Mouse (Mus musculus) bone marrow, adult 2 months (tissue): ENCODE measurements at regions not wholly inside any gene's neighbourhood (a gene's known extent, or its start where the extent isn't known, plus 50 kb on each side); places are given as distances from the start of the nearest gene placed in this dataset.
A peak's percentile ranks its signal among the peaks of the same experiment; 100 is the strongest.

Source experiments
- H3K27ac ChIP-seq: fragments of 200-500 bp; 2 replicates; pipeline ENCODE4 v1.5.1; 2012; ENCODE audit warnings: low read depth, mild to moderate bottlenecking, control low read depth, inconsistent platforms, low read length; ENCODE audit not compliant: control insufficient read depth, poor library complexity, insufficient read depth
- H3K4me1 ChIP-seq: fragments of 200-500 bp; 2 replicates; pipeline ENCODE4 v1.6.1; 2011; ENCODE audit warnings: low read length; ENCODE audit not compliant: control insufficient read depth, insufficient read depth
- H3K4me3 ChIP-seq: fragments of 200-500 bp; replicated peaks from 2 replicates; pipeline ENCODE3; 2011; ENCODE audit warnings: mild to moderate bottlenecking, low read depth, low read length, control low read depth; ENCODE audit not compliant: control insufficient read depth
- CTCF ChIP-seq: fragments of 200-500 bp; IDR thresholded peaks from 2 replicates; pipeline ENCODE4 v1.5.1; 2011; ENCODE audit warnings: low read length, control low read depth; ENCODE audit not compliant: control insufficient read depth, insufficient read depth
- POLR2A ChIP-seq: fragments of 200-500 bp; IDR thresholded peaks from 2 replicates; pipeline ENCODE4 v1.6.1; 2011; ENCODE audit warnings: low read depth, mild to moderate bottlenecking, control low read depth, low read length, borderline replicate concordance; ENCODE audit not compliant: control insufficient read depth
- WGBS: fragments of 180-500 bp; shearing (Covaris S2); methylation state at CpG from one replicate; pipeline ENCODE4 v1.1.7; 2018; 5-methylcytosine and 5-hydroxymethylcytosine counted together

DNA sequence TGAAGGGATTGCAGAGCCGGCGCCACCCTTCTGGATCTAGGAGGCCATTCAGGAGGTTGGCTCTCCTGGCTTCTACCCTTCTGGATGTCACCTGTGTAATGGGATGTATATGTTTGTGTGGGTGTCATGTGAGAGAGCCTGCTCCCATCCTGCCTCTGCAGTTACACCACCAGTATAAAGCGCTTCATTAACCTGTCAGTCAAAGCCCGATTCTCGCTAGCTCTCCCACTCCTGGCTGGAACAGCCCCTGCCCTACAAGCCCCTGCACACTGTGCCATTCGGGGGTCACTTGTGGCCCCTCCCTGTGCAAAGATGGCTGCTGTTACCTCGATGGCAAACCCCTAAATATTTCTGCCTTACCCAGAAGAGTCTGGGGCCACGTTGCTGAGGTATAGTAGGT is 78.5 kb upstream of the Pax2 start:
- Histone ChIP-seq H3K27ac (no peak overlapping the region), H3K4me1 (no peaks in the 10 kb centered on the region), H3K4me3 (no peak overlapping the region)
- WGBS: 54% methylated on average over 8 of the region's 8 CpGs
- no peak for TF ChIP-seq CTCF
- TF ChIP-seq POLR2A: no peak

DNA sequence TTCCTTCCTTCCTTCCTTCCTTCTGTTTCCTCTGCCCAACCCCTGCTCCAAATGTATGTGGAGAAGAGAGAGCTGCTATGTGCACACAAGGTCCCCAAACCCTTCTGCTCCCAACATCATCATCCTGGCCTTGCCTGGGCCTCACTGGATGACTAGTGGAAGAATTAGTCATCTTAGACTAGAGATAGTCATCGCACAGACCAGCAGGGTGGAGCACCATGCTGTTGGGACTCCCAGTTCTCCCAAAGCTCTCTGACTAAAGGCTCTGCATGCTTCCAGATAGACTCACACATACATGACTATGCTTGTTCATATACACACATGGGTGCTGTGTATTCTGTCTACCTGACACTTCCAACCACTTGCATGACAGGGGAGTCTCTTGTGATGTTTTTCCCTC is 77.2 kb upstream of the Pax2 start:
- no peak overlapping the region for H3K27ac ChIP-seq
- 62% methylated on average over 1 of the region's 1 CpGs for WGBS
- TF ChIP-seq CTCF: no peak
- no peak for TF ChIP-seq POLR2A
- H3K4me3 ChIP-seq: no peak overlapping the region
- H3K4me1 ChIP-seq: no peaks in the 10 kb centered on the region

DNA sequence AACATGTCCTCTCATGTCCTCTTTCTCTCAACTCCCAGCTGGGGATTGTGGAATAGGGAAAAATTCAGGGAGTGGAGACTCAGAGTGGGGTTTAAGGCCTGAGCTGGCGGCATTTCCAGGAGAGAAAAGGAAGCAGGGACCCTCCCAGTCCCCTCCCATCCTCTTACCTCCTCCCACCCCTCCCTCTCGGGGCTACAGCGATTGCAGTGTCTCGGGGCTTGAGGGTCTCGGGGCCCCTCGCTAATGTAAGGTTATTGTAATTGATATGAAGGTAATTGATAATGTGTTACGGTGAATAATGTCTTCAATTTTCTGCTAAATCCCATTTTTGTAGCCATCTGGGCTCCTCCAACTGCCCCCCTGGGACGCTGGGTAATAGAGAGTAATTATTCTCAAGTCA is 74.2 kb upstream of the Pax2 start:
- no peak overlapping the region for H3K4me3 ChIP-seq
- WGBS: 22% methylated on average over 8 of the region's 8 CpGs
- H3K4me1 ChIP-seq: no peaks in the 10 kb centered on the region
- TF ChIP-seq CTCF (no peak), POLR2A (no peak)
- no peak overlapping the region for H3K27ac ChIP-seq

DNA sequence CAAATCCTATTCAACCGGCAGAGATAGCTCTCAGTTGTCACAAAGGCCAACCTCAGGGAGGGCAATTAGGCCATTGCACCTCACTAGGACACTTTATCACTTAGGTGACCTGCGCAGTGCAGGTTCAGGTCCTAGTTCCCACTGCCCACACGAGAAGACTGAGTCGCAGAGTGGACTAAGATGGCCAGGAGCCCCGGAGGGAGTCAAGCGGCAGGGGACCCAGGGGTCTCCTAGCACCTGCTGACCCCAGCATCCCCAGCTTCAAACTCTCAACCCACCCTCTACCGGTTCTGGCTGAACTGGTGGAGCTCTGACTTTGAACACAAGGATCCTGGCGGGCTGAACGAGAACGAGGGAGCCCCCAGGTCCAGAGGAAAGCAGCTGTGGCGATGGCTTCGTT is 72.7 kb upstream of the Pax2 start:
- no peak overlapping the region for H3K4me3 ChIP-seq
- TF ChIP-seq CTCF (no peak), POLR2A (no peak)
- 9% methylated on average over 12 of the region's 12 CpGs for WGBS
- H3K27ac ChIP-seq: no peak overlapping the region
- no peaks in the 10 kb centered on the region for H3K4me1 ChIP-seq

DNA sequence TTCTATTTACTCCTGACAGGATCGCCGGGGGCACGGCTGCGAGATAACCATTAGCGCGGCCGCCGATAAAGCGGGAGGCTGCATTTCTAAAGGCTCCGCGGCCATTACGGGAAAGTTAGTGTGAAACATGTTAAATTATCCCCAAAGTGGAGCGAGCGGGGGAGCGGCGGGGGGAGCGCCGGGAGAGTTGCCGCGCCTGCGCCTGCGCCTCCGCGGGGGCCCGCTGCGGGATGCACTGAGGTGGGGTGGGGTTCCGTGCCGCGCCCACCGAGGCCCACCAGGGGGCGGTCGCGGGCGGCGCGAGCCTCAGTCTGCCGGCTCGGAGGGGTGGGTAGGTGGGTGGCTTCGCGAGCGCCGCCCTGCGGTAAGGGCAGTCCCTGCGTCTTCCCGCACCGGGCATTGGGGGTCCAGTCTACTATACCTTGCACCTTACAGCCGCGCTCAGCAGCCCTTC is 71.8 kb upstream of the Pax2 start:
- Histone ChIP-seq H3K27ac (no peak overlapping the region), H3K4me3 (no peak overlapping the region), H3K4me1 (no peaks in the 10 kb centered on the region)
- WGBS: 3% methylated on average over 48 of the region's 48 CpGs
- TF ChIP-seq POLR2A: no peak
- TF ChIP-seq CTCF: peak; percentile 11; the same call in 1 of the 2 replicates

DNA sequence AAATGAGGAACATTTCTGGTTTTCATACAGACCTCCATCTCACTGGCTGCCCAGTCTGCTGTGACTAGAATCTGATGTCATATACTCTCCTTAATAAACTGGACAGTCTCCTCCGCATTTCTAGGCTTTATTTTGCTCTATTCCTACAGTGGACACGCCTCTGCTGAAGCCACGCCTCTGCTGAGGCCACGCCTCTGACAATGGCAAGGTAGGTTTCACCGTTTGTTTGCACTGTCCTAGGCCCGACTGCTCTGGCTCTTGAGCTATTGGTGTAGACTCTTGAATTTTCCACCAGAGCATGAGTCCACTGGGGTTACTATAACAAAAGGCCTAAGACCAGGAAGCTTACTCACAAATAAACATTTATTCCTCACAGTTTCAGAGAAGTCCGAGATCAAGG is 69.8 kb upstream of the Pax2 start:
- no peak for TF ChIP-seq CTCF
- TF ChIP-seq POLR2A: no peak
- 45% methylated on average over 7 of the region's 7 CpGs for WGBS
- no peaks in the 10 kb centered on the region for H3K4me1 ChIP-seq
- no peak overlapping the region for H3K27ac ChIP-seq
- H3K4me3 ChIP-seq: no peak overlapping the region

DNA sequence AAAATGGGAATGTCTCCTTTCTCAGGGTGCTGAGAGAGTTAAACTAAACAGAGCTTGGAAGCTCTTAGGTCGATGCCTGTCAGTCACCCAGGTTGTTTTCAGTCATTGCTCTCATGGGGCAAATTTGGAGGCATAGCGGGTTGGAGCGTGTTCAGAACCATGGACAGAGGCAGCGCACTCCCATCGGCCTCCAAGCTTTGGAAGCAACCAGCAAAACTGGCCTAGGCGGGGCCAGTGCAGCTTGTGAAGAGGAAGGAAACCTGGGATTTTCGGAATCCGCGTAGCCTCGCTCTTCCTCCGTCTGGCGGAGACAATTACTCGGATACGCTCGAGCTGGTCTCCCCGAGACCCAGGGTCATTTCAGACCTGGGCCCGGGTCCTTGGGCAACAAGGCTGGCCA is 63.4 kb upstream of the Pax2 start:
- Histone ChIP-seq H3K4me3 (no peak overlapping the region), H3K27ac (no peak overlapping the region), H3K4me1 (no peaks in the 10 kb centered on the region)
- 2% methylated on average over 17 of the region's 17 CpGs for WGBS
- TF ChIP-seq CTCF (no peak), POLR2A (no peak)

DNA sequence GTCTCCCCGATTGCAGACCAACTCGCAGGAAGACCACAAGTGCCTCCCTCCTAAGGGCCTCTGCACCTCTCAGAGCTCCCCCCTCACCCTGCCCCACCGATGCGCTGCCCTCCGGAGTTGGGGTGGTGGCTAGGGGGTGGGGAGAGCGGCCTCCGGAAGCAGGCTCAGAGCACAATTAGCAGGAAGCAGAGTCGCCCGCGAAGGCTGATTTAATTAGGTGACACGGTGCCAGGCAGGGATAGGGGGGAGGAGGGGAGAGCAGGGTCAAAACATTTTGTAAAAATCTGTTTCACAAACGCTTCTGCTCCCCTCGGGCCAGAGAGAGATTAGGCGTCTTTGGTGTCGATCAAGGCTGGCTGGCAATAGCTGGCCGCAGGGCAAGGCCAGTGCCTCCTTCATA is 63.0 kb upstream of the Pax2 start:
- H3K4me1 ChIP-seq: no peaks in the 10 kb centered on the region
- H3K27ac ChIP-seq: no peak overlapping the region
- no peak for TF ChIP-seq POLR2A
- no peak for TF ChIP-seq CTCF
- 3% methylated on average over 16 of the region's 16 CpGs for WGBS
- no peak overlapping the region for H3K4me3 ChIP-seq

DNA sequence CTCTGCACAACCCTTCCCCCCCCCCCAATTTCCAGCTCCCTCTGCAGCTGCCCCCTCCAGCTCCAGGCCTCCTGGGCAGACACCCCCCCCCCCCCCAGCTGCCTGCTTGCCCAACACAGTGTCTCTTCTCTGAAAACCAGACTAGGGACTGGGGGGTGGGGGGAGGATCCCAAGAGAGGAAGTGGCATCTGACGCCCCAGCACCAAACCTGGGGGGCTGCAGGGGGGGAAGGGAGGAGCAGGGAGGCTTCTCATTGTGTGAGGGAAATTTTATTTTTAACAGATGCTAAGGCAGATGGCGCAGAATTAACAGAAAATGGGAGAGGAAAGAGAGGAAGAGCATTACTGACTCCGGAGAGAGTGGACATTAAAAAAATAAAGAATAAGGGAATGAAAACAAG is 60.5 kb upstream of the Pax2 start:
- no peak overlapping the region for H3K27ac ChIP-seq
- no peak overlapping the region for H3K4me3 ChIP-seq
- H3K4me1 ChIP-seq: no peaks in the 10 kb centered on the region
- 14% methylated on average over 3 of the region's 3 CpGs for WGBS
- no peak for TF ChIP-seq POLR2A
- TF ChIP-seq CTCF: no peak
